In the genomic region with DNA sequence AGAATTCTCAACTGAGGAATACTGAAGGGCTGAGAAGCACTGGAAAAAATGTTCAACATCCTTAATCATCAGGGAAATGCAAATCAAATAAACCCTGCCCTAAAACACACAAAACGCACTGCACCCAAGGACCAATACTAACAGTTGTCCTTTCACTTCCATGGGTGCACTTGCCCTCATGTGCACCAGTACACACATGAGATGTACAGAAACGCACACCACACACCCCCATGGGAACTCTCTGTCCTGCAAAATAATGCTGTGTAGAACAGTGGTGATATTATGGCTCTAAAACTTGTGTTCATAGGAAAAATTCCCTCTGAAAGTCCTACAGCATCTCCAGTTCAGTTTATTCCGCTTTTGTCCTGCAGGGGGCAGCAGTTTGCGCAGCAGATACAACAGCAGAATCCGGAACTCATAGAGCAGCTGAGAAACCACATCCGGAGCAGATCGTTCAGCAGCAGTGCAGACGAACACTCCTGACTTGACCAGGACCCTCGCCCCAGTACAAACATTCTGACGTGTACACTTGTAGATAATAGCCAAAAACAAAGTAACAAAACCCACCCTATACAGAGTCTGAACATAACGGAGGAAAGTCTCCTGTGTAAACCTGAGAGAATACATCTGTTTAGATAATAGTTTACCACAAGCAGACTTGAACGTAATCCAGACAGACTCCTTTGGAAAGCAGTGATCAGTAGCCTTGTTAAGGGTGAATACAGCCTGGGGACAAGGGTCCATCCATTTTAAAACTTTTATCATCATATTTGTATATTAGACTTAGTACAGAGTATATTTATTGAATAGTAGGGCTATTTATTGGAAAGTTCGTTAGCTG, we compare ENCODE assay signal across 9 mouse cellular contexts. TPM values are rescaled to one million over a fixed set of nuclear protein-coding genes. Genes with fewer than 3 reads are reported as not detected.
A peak's percentile ranks its signal among the peaks of the same experiment; 100 is the strongest.
DNase-seq lines count a peak whose midpoint lies in the region; ATAC-seq and TF ChIP-seq lines count a peak whose summit lies in the region.
"Had no signal": no experiment of that assay in that cellular context is flagged by ENCODE, and none has a peak within 500 bp of the region (broad histone marks: within the 10 kb centered on the region; RNA-seq: fewer than 3 reads in every experiment).

No protein-coding gene starts in this region.

- DNase-seq in brain, embryonic 14.5 days (ENCODE audit: low read depth), result peak; percentile 82
- DNase-seq in kidney, postnatal 25 days, result peak; percentile 78 to 91
- peak; percentile 63 for DNase-seq in telencephalon, adult 2 months (ENCODE audit: low read depth, low spot score)

- peaks cover 4% of the 10 kb centered on the region for H3K4me1 ChIP-seq in erythroblast, embryonic 14.5 days (ENCODE audit: control insufficient read depth)
- H3K4me1 ChIP-seq in heart, embryonic 12.5 days (replicated peaks), result 0 out of 2 replicates have a peak, but pooled peaks cover 3% of the 10 kb centered on the region
- H3K4me1 ChIP-seq in liver, embryonic 15.5 days (replicated peaks), result no peaks in the 10 kb centered on the region; the same call in 1 of the 2 replicates
- H3K4me1 ChIP-seq in neural tube, embryonic 13.5 days (replicated peaks), result no peaks in the 10 kb centered on the region
- H3K4me1 ChIP-seq: limb, embryonic 15.5 days had no signal

- H3K9me3 ChIP-seq in erythroblast, embryonic 14.5 days (ENCODE audit: control insufficient read depth, low read length), result no peaks in the 10 kb centered on the region
- no peaks in the 10 kb centered on the region for H3K9me3 ChIP-seq in heart, embryonic 12.5 days (replicated peaks)
- H3K9me3 ChIP-seq in liver, embryonic 15.5 days (replicated peaks), result no peaks in the 10 kb centered on the region
- H3K9me3 ChIP-seq in neural tube, embryonic 13.5 days, result no peaks in the 10 kb centered on the region
- H3K9me3 ChIP-seq: limb, embryonic 15.5 days had no signal

- H3K9ac ChIP-seq in heart, embryonic 12.5 days, result no peak overlapping the region
- 0 out of 2 replicates have a peak overlapping the region, but pooled peaks have one; percentile 16 for H3K9ac ChIP-seq in liver, embryonic 15.5 days
- H3K9ac ChIP-seq in neural tube, embryonic 13.5 days, result no peak overlapping the region
- H3K9ac ChIP-seq: limb, embryonic 15.5 days had no signal

- H3K4me3 ChIP-seq in erythroblast, embryonic 14.5 days (replicated peaks), result peak overlapping the region; percentile 48
- H3K4me3 ChIP-seq in heart, embryonic 12.5 days, result no peak overlapping the region
- peak overlapping the region; percentile 36 for H3K4me3 ChIP-seq in liver, embryonic 15.5 days (replicated peaks)
- H3K4me3 ChIP-seq in neural tube, embryonic 13.5 days, result no peak overlapping the region
- H3K4me3 ChIP-seq: limb, embryonic 15.5 days had no signal

- peaks cover 39% of the 10 kb centered on the region for H3K36me3 ChIP-seq in erythroblast, embryonic 14.5 days (ENCODE audit: control insufficient read depth)
- peaks cover 29% of the 10 kb centered on the region for H3K36me3 ChIP-seq in heart, embryonic 12.5 days
- peaks cover 23% of the 10 kb centered on the region for H3K36me3 ChIP-seq in liver, embryonic 15.5 days (replicated peaks)
- peaks cover 83% of the 10 kb centered on the region for H3K36me3 ChIP-seq in neural tube, embryonic 13.5 days

- peak; percentile 96 for ATAC-seq in CD4-positive, CD25-positive, alpha-beta regulatory T cell, adult 4 months
- ATAC-seq in heart, embryonic 12.5 days (ENCODE audit: insufficient number of reproducible peaks, low FRiP score), result no peak
- ATAC-seq in liver, embryonic 15.5 days (ENCODE audit: insufficient read depth), result peak; percentile 37; the same call in 1 of the 2 replicates
- peak; percentile 72; the same call in 1 of the 2 replicates for ATAC-seq in neural tube, embryonic 13.5 days (ENCODE audit: low read depth)

- peak; percentile 84 for TF ChIP-seq CTCF in brain, embryonic 14.5 days (IDR thresholded peaks at IDR 0.05; ENCODE audit: borderline replicate concordance, extremely low read depth, insufficient read depth, insufficient read length)

- no peaks in the 10 kb centered on the region for H3K27me3 ChIP-seq in erythroblast, embryonic 14.5 days (ENCODE audit: control insufficient read depth)
- H3K27me3 ChIP-seq in heart, embryonic 12.5 days (replicated peaks), result no peaks in the 10 kb centered on the region
- no peaks in the 10 kb centered on the region for H3K27me3 ChIP-seq in liver, embryonic 15.5 days
- H3K27me3 ChIP-seq in neural tube, embryonic 13.5 days, result no peaks in the 10 kb centered on the region
- H3K27me3 ChIP-seq: limb, embryonic 15.5 days had no signal

- H3K27ac ChIP-seq in heart, embryonic 12.5 days (ENCODE audit: poor library complexity, severe bottlenecking), result no peak overlapping the region
- no peak overlapping the region for H3K27ac ChIP-seq in liver, embryonic 15.5 days (replicated peaks)
- H3K27ac ChIP-seq in neural tube, embryonic 13.5 days (replicated peaks), result no peak overlapping the region
- H3K27ac ChIP-seq: limb, embryonic 15.5 days had no signal

- 36% methylated on average over 13 of the region's 13 CpGs for WGBS in heart, embryonic 12.5 days
- WGBS in liver, embryonic 15.5 days (ENCODE audit: insufficient replicate concordance), result 26% methylated on average over 13 of the region's 13 CpGs
- 45% methylated on average over 13 of the region's 13 CpGs for WGBS in neural tube, embryonic 13.5 days

- no peak for TF ChIP-seq POLR2A in brain, embryonic 14.5 days (IDR thresholded peaks at IDR 0.05; ENCODE audit: borderline replicate concordance, extremely low read depth, insufficient read depth, insufficient read length, poor library complexity, severe bottlenecking)

- H3K4me2 ChIP-seq in heart, embryonic 12.5 days, result peak overlapping the region; percentile 39
- peak overlapping the region; percentile 57 for H3K4me2 ChIP-seq in liver, embryonic 15.5 days
- no peak overlapping the region for H3K4me2 ChIP-seq in neural tube, embryonic 13.5 days
- H3K4me2 ChIP-seq: limb, embryonic 15.5 days had no signal

RNA-seq across cellular contexts. Expression of a gene that starts 30.0 kb away (rescaled TPM):
- under 1 TPM; 0.17 to 0.71 TPM for polyA plus RNA-seq in CD4-positive, CD25-positive, alpha-beta regulatory T cell, adult 4 months (2017; shearing (Covaris generic))
- 19.3 and 23.7 TPM in 2 replicates for polyA plus RNA-seq in brain, embryonic 14.5 days (2012; rRNA removed)
- not detected in 2 replicates for polyA plus RNA-seq in erythroblast, embryonic 14.5 days (2012)
- 2.5 and 3.5 TPM in 2 replicates for polyA plus RNA-seq in heart, embryonic 12.5 days (2016; fragmentation: Nextera tagmentation; extraction: Ambion mirVana)
- 0.47 and 0.70 TPM in 2 replicates for polyA plus RNA-seq in liver, embryonic 15.5 days (2015; fragmentation: Nextera tagmentation; extraction: Ambion mirVana)
- polyA plus RNA-seq in neural tube, embryonic 13.5 days (2015; fragmentation: Nextera tagmentation; extraction: Ambion mirVana), result 34.3 and 40.2 TPM in 2 replicates

RNA-seq across cellular contexts. Expression of a gene that starts 30.2 kb away (rescaled TPM):
- 10 to 100 TPM in 1 of 2 experiments, 1 to 10 TPM in 1; 8.4 to 10.9 TPM for polyA plus RNA-seq in CD4-positive, CD25-positive, alpha-beta regulatory T cell, adult 4 months (2017; shearing (Covaris generic))
- 24.3 and 35.3 TPM in 2 replicates for polyA plus RNA-seq in brain, embryonic 14.5 days (2012; rRNA removed)
- polyA plus RNA-seq in erythroblast, embryonic 14.5 days (2012), result 0.13 and 0.18 TPM in 2 replicates
- polyA plus RNA-seq in heart, embryonic 12.5 days (2016; fragmentation: Nextera tagmentation; extraction: Ambion mirVana), result 25.7 and 26.9 TPM in 2 replicates
- 12.5 and 12.8 TPM in 2 replicates for polyA plus RNA-seq in liver, embryonic 15.5 days (2015; fragmentation: Nextera tagmentation; extraction: Ambion mirVana)
- 32.4 and 36.5 TPM in 2 replicates for polyA plus RNA-seq in neural tube, embryonic 13.5 days (2015; fragmentation: Nextera tagmentation; extraction: Ambion mirVana)

RNA-seq across cellular contexts. Expression of a gene that starts 38.7 kb away (rescaled TPM):
- 10 to 100 TPM; 42.1 to 48.5 TPM for polyA plus RNA-seq in CD4-positive, CD25-positive, alpha-beta regulatory T cell, adult 4 months (2017; shearing (Covaris generic))
- 21.8 and 26.3 TPM in 2 replicates for polyA plus RNA-seq in brain, embryonic 14.5 days (2012; rRNA removed)
- polyA plus RNA-seq in erythroblast, embryonic 14.5 days (2012), result 0.02 and 0.06 TPM in 2 replicates
- 52.7 and 54.5 TPM in 2 replicates for polyA plus RNA-seq in heart, embryonic 12.5 days (2016; fragmentation: Nextera tagmentation; extraction: Ambion mirVana)
- polyA plus RNA-seq in liver, embryonic 15.5 days (2015; fragmentation: Nextera tagmentation; extraction: Ambion mirVana), result 21.4 and 22.3 TPM in 2 replicates
- 62.9 and 69.3 TPM in 2 replicates for polyA plus RNA-seq in neural tube, embryonic 13.5 days (2015; fragmentation: Nextera tagmentation; extraction: Ambion mirVana)

RNA-seq across cellular contexts. Expression of a gene that starts 39.0 kb away (rescaled TPM):
- 10 to 100 TPM; 19.4 to 25.5 TPM for polyA plus RNA-seq in CD4-positive, CD25-positive, alpha-beta regulatory T cell, adult 4 months (2017; shearing (Covaris generic))
- polyA plus RNA-seq in brain, embryonic 14.5 days (2012; rRNA removed), result 23.5 and 24.4 TPM in 2 replicates
- 0.12 and 0.13 TPM in 2 replicates for polyA plus RNA-seq in erythroblast, embryonic 14.5 days (2012)
- 16.9 and 17.9 TPM in 2 replicates for polyA plus RNA-seq in heart, embryonic 12.5 days (2016; fragmentation: Nextera tagmentation; extraction: Ambion mirVana)
- polyA plus RNA-seq in liver, embryonic 15.5 days (2015; fragmentation: Nextera tagmentation; extraction: Ambion mirVana), result 8.2 and 9.1 TPM in 2 replicates
- 30.6 and 31.5 TPM in 2 replicates for polyA plus RNA-seq in neural tube, embryonic 13.5 days (2015; fragmentation: Nextera tagmentation; extraction: Ambion mirVana)

Comparison
In these comparisons a context has a peak if more than half of its experiments do, and no peak if none do; other contexts are left out.
1. H3K4me3 ChIP-seq: peak in erythroblast, embryonic 14.5 days (single experiment) and liver, embryonic 15.5 days (single experiment); none in heart, embryonic 12.5 days (single experiment) and neural tube, embryonic 13.5 days (single experiment).
2. RNA of a gene that starts 38.7 kb away (polyA plus RNA-seq): 62.9 to 69.3 TPM in neural tube, embryonic 13.5 days, 52.7 to 54.5 TPM in heart, embryonic 12.5 days, 42.1 to 48.5 TPM in CD4-positive, CD25-positive, alpha-beta regulatory T cell, adult 4 months, 21.8 to 26.3 TPM in brain, embryonic 14.5 days and 21.4 to 22.3 TPM in liver, embryonic 15.5 days; 0.02 to 0.06 TPM in erythroblast, embryonic 14.5 days; every median in the first group is over 10 times any median in the second.
3. Peak in every context shown above with its lines, with median percentiles within 50 percentile points of each other: DNase-seq.